Mouse (Mus musculus): ENCODE data around the gene Klrb1c. TPM values are rescaled to one million over a fixed set of nuclear protein-coding genes. Genes with fewer than 3 reads are reported as not detected.
"Not testable (repeated sequence)": the region's sequence is repeated elsewhere in the genome, so short reads cannot be mapped to it uniquely, and the experiment has no call there.

The Klrb1c gene
- polyA plus RNA-seq, 1 experiment from 2014 or later = 0.78 TPM

GRCm38 (mm10) chr6:128762892-128763670, 25.9 kb downstream of the Klrb1c start:
- Histone ChIP-seq H3K4me3 (ENCODE audit: low read depth, low read length) (peak overlapping the region; percentile 63; the same call in 1 of the 2 replicates), H3K4me2 (ENCODE audit: low read depth, low read length) (peak overlapping the region; percentile 88)
- H3K9ac ChIP-seq (ENCODE audit: low read depth, low read length); H3K4me1 ChIP-seq (ENCODE audit: control insufficient read depth, low read depth, low read length); H3K36me3 ChIP-seq (ENCODE audit: control insufficient read depth, insufficient read depth); H3K9me3 ChIP-seq (replicated peaks; ENCODE audit: control insufficient read depth, low read length); ATAC-seq (ENCODE audit: low read depth); H3K27me3 ChIP-seq (ENCODE audit: control insufficient read depth, insufficient read depth, low read depth, low read length); H3K27ac ChIP-seq (ENCODE audit: low read length): not testable (repeated sequence)
- WGBS (ENCODE audit: insufficient replicate concordance) = 74% methylated on average over 9 of the region's 10 CpGs

DNA sequence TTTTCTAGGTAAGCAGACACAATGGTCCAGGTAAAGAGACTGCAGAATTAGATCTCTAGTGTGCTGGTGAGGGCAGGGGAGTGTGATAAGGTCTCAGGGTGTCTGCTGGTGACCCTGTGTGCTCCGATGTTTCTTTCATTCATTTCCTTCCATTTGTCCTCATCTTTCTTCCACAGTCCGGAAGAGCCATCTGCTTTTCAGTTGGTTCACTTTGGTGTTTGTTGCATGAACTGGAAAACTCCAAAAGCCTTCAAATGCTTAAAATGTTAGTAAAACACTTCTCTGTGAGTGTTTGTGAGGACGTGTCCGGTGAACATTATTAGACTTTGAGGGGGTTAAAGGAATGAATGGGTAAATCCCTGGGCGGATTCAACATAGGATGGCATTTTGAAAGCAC, 27.9 kb downstream of the Klrb1c start:
- H3K27me3 ChIP-seq (ENCODE audit: control insufficient read depth, insufficient read depth, low read depth, low read length) = no peaks in the 10 kb centered on the region
- no peaks in the 10 kb centered on the region for H3K9me3 ChIP-seq (replicated peaks; ENCODE audit: control insufficient read depth, low read length)
- peak overlapping the region; percentile 51; the same call in 1 of the 2 replicates for H3K9ac ChIP-seq (ENCODE audit: low read depth, low read length)
- peak overlapping the region; percentile 74 for H3K4me3 ChIP-seq (ENCODE audit: low read depth, low read length)
- ATAC-seq (ENCODE audit: low read depth) = no peak
- 48% methylated on average over 5 of the region's 5 CpGs for WGBS (ENCODE audit: insufficient replicate concordance)
- H3K27ac ChIP-seq (ENCODE audit: low read length) = no peak overlapping the region
- no peaks in the 10 kb centered on the region for H3K36me3 ChIP-seq (ENCODE audit: control insufficient read depth, insufficient read depth)
- peak overlapping the region; percentile 67 for H3K4me2 ChIP-seq (ENCODE audit: low read depth, low read length)
- peaks cover 4% of the 10 kb centered on the region for H3K4me1 ChIP-seq (ENCODE audit: control insufficient read depth, low read depth, low read length)

GRCm38 (mm10) chr6:128760416-128761143, 28.4 kb downstream of the Klrb1c start:
- ATAC-seq (ENCODE audit: low read depth) = peak; percentile 64
- not testable (repeated sequence) for H3K36me3 ChIP-seq (ENCODE audit: control insufficient read depth, insufficient read depth); H3K4me1 ChIP-seq (ENCODE audit: control insufficient read depth, low read depth, low read length); H3K9me3 ChIP-seq (replicated peaks; ENCODE audit: control insufficient read depth, low read length); H3K27me3 ChIP-seq (ENCODE audit: control insufficient read depth, insufficient read depth, low read depth, low read length)
- under 1% methylated on average over 44 of the region's 44 CpGs for WGBS (ENCODE audit: insufficient replicate concordance)
- Histone ChIP-seq H3K4me2 (ENCODE audit: low read depth, low read length) (peak overlapping the region; percentile 67), H3K4me3 (ENCODE audit: low read depth, low read length) (peak overlapping the region; percentile 74), H3K9ac (ENCODE audit: low read depth, low read length) (peak overlapping the region; percentile 68), H3K27ac (ENCODE audit: low read length) (peak overlapping the region; percentile 79)

- under 1% methylated on average over 22 of the region's 22 CpGs for WGBS (ENCODE audit: insufficient replicate concordance)
- Histone ChIP-seq H3K4me2 (ENCODE audit: low read depth, low read length) (peak overlapping the region; percentile 67), H3K27ac (ENCODE audit: low read length) (peak overlapping the region; percentile 79), H3K9ac (ENCODE audit: low read depth, low read length) (peak overlapping the region; percentile 68), H3K4me3 (ENCODE audit: low read depth, low read length) (peak overlapping the region; percentile 74)
- peak; percentile 47 for ATAC-seq (ENCODE audit: low read depth)
- H3K27me3 ChIP-seq (ENCODE audit: control insufficient read depth, insufficient read depth, low read depth, low read length); H3K9me3 ChIP-seq (replicated peaks; ENCODE audit: control insufficient read depth, low read length); H3K36me3 ChIP-seq (ENCODE audit: control insufficient read depth, insufficient read depth); H3K4me1 ChIP-seq (ENCODE audit: control insufficient read depth, low read depth, low read length): not testable (repeated sequence)
Measured at GRCm38 (mm10) chr6:128760016-128760415, 29.0 kb downstream of the Klrb1c start.

DNA sequence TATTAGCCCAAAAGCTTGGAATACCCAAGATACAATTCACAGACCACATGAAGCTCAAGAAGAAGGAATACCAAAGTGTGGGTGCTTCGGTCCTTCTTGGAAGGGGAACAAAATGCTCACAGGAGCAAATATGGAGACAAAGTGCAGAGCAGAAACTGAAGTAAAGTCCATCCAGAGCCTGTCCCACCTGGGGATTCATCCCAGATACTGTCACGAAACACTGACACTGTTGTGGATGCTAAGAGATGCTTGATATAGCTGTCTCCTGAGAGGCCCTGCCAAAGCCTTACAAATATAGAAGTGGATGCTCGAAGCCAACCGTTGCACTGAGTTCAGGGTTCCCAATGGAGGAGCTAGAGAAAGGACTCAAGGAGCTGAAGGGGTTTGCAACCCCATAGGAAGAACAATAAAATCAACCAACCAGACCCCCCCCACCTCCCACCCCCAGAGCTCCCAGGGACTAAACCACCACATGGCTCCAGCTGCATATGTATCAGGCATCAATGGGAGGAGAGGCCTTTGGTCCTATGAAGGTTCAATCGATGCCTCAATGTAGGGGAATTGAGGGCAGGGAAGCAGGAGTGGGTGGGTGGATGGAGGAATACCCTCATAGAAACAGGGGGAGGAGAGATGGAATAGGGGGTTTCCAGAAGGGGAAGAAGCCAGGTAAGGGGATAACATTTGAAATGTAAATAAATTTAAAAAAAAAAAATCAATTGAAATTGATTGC, 29.6 kb downstream of the Klrb1c start:
- H3K27ac ChIP-seq (ENCODE audit: low read length) = no peak overlapping the region
- ATAC-seq (ENCODE audit: low read depth) = no peak
- H3K4me3 ChIP-seq (ENCODE audit: low read depth, low read length) = no peak overlapping the region
- peaks cover 4% of the 10 kb centered on the region for H3K4me1 ChIP-seq (ENCODE audit: control insufficient read depth, low read depth, low read length)
- no peaks in the 10 kb centered on the region for H3K9me3 ChIP-seq (replicated peaks; ENCODE audit: control insufficient read depth, low read length)
- H3K9ac ChIP-seq (ENCODE audit: low read depth, low read length) = no peak overlapping the region
- H3K4me2 ChIP-seq (ENCODE audit: low read depth, low read length) = 0 out of 2 replicates have a peak overlapping the region, but pooled peaks have one; percentile 27
- WGBS (ENCODE audit: insufficient replicate concordance) = 75% methylated on average over 5 of the region's 5 CpGs
- no peaks in the 10 kb centered on the region for H3K36me3 ChIP-seq (ENCODE audit: control insufficient read depth, insufficient read depth)
- H3K27me3 ChIP-seq (ENCODE audit: control insufficient read depth, insufficient read depth, low read depth, low read length) = no peaks in the 10 kb centered on the region

DNA sequence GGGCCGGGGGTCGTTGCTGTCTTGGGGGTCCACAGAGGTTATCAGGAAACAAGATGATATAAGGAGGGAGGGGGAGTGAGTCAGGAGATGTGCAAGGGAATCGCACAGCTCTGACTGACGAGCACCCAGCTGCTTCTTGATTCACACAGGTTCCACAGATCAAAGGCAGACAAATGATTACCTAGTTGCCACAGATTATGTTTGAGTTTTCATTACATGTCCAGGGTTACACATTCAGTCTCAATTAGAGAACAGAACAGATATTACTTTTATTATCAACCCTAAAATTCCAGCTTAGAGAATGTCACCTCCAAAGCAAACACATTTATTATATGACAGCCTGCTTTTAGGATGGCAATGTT, 33.6 kb downstream of the Klrb1c start:
- not testable (repeated sequence) for H3K27me3 ChIP-seq (ENCODE audit: control insufficient read depth, insufficient read depth, low read depth, low read length); H3K36me3 ChIP-seq (ENCODE audit: control insufficient read depth, insufficient read depth); H3K4me1 ChIP-seq (ENCODE audit: control insufficient read depth, low read depth, low read length); H3K9me3 ChIP-seq (replicated peaks; ENCODE audit: control insufficient read depth, low read length); H3K4me3 ChIP-seq (ENCODE audit: low read depth, low read length); H3K4me2 ChIP-seq (ENCODE audit: low read depth, low read length); H3K9ac ChIP-seq (ENCODE audit: low read depth, low read length)
- H3K27ac ChIP-seq (ENCODE audit: low read length) = 0 out of 2 replicates have a peak overlapping the region, but pooled peaks have one; percentile 4
- peak; percentile 12; the same call in 1 of the 2 replicates for ATAC-seq (ENCODE audit: low read depth)
- 28% methylated on average over 4 of the region's 4 CpGs for WGBS (ENCODE audit: insufficient replicate concordance)

GRCm38 (mm10) chr6:128754748-128755401, 34.1 kb downstream of the Klrb1c start:
- not testable (repeated sequence) for H3K9me3 ChIP-seq (replicated peaks; ENCODE audit: control insufficient read depth, low read length); H3K9ac ChIP-seq (ENCODE audit: low read depth, low read length); H3K4me1 ChIP-seq (ENCODE audit: control insufficient read depth, low read depth, low read length); H3K4me2 ChIP-seq (ENCODE audit: low read depth, low read length); H3K36me3 ChIP-seq (ENCODE audit: control insufficient read depth, insufficient read depth); H3K4me3 ChIP-seq (ENCODE audit: low read depth, low read length); H3K27me3 ChIP-seq (ENCODE audit: control insufficient read depth, insufficient read depth, low read depth, low read length)
- WGBS (ENCODE audit: insufficient replicate concordance) = 44% methylated on average over 12 of the region's 12 CpGs
- peak overlapping the region; percentile 63; the same call in 1 of the 2 replicates for H3K27ac ChIP-seq (ENCODE audit: low read length)
- ATAC-seq (ENCODE audit: low read depth) = peak; percentile 73

DNA sequence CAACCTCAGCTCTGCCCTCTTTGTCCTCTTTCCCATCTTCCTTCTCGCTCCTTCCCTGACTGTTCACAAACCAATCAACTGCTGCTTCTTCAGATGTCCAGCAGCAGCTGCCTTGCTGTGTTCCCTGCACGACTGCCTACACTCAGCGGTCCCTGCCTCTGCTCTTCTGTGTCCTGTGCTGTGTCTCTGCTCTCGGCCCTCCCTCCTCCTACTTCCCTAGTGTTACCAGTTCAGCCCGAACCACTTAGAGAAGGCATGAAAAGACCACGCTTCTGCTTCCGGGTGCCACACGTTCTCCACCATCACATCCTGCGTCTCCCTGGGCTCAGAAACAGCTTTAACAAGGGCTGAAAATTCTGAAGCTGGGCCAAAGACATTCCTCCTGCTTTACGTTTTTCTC, 34.8 kb downstream of the Klrb1c start:
- ATAC-seq (ENCODE audit: low read depth) = peak; percentile 41
- H3K9me3 ChIP-seq (replicated peaks; ENCODE audit: control insufficient read depth, low read length); H3K9ac ChIP-seq (ENCODE audit: low read depth, low read length); H3K4me3 ChIP-seq (ENCODE audit: low read depth, low read length); H3K27me3 ChIP-seq (ENCODE audit: control insufficient read depth, insufficient read depth, low read depth, low read length); H3K36me3 ChIP-seq (ENCODE audit: control insufficient read depth, insufficient read depth); H3K4me1 ChIP-seq (ENCODE audit: control insufficient read depth, low read depth, low read length): not testable (repeated sequence)
- Histone ChIP-seq H3K27ac (ENCODE audit: low read length) (peak overlapping the region; percentile 63), H3K4me2 (ENCODE audit: low read depth, low read length) (peak overlapping the region; percentile 32; the same call in 1 of the 2 replicates)
- 20% methylated on average over 10 of the region's 10 CpGs for whole genome bisulfite sequencing (ENCODE audit: insufficient replicate concordance)
